Mouse (Mus musculus) heart, embryonic 16.5 days (tissue): ENCODE data around the gene Hrh1. TPM values are rescaled to one million over a fixed set of nuclear protein-coding genes. Genes with fewer than 3 reads are reported as not detected.

ENCODE experiments used
- ATAC-seq: fragments of 200-750 bp; cut with Nextera tagmentation; replicated peaks from 2 replicates; pipeline ENCODE4 v1.8.0; 2017; ENCODE audit warnings: moderate number of reproducible peaks; ENCODE audit not compliant: insufficient read depth, low FRiP score; ENCODE audit errors: extremely low read depth
- H3K27ac ChIP-seq: fragments of 300-500 bp; sonication (generic); 2 replicates; pipeline ENCODE4 v1.5.1; 2014; ENCODE audit warnings: mild to moderate bottlenecking, low read length, control low read depth, moderate library complexity
- H3K27me3 ChIP-seq: fragments of 300-500 bp; sonication (generic); 2 replicates; pipeline ENCODE4 v1.6.1; 2014; ENCODE audit warnings: low read length, mixed read lengths; ENCODE audit not compliant: control insufficient read depth, insufficient read depth
- H3K36me3 ChIP-seq: fragments of 300-500 bp; sonication (generic); 2 replicates; pipeline ENCODE4 v1.6.1; 2014; ENCODE audit not compliant: control insufficient read depth, insufficient read depth
- H3K4me1 ChIP-seq: fragments of 300-500 bp; sonication (generic); 2 replicates; pipeline ENCODE4 v1.6.1; 2014; ENCODE audit warnings: low read length, mixed read lengths; ENCODE audit not compliant: control insufficient read depth, insufficient read depth
- H3K4me2 ChIP-seq: fragments of 300-500 bp; sonication (generic); 2 replicates; pipeline ENCODE4 v1.6.1; 2014; ENCODE audit warnings: low read depth, mild to moderate bottlenecking, control low read depth, low read length
- H3K4me3 ChIP-seq: fragments of 300-500 bp; sonication (generic); 2 replicates; pipeline ENCODE4 v1.5.1; 2014; ENCODE audit warnings: mild to moderate bottlenecking, control low read depth, low read length
- H3K9ac ChIP-seq: fragments of 300-500 bp; sonication (generic); 2 replicates; pipeline ENCODE4 v1.6.1; 2014; ENCODE audit warnings: low read length, control low read depth
- H3K9me3 ChIP-seq: fragments of 300-500 bp; sonication (generic); replicated peaks from 2 replicates; pipeline ENCODE4 v1.6.1; 2016; ENCODE audit warnings: low read length; ENCODE audit not compliant: control insufficient read depth
- WGBS: fragments of 180-500 bp; shearing (Covaris S2); extraction: QIAGEN DNeasy Blood & Tissue Kit; methylation state at CpG from one replicate; pipeline ENCODE4 v1.1.7; 2014; 5-methylcytosine and 5-hydroxymethylcytosine counted together
- polyA plus RNA-seq: library from polyadenylated mRNA; unstranded; fragments of >200 nt; fragmentation: Nextera tagmentation; extraction: Ambion mirVana; gene quantifications from 2 replicates; pipeline ENCODE4 v1.2.1, GENCODE M21; 2015

The Hrh1 gene
- polyA plus RNA-seq, 1 experiment from 2014 or later, result not detected

DNA sequence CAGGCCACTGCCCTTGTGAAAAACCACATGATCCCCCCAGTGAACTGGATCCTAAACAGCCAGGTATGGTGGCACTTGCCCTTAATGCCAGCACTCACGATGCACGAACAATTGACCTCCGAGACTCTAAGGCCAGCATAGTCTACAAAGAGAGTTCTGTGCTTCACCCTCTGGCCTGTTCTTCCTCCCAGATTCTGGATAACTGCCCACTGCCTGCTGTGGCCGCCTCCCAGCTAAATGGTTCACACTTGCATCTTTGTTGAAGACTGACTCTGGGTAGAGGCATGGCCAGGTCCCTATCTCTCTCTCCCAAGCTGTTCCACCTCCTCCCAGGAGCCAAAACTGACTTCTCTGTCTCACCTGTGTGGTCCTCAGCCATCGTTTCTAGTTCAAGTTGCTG, 36.8 kb downstream of the Hrh1 start:
- ATAC-seq, result no peak
- H3K4me3 ChIP-seq, result no peak overlapping the region
- 71% methylated on average over 5 of the region's 5 CpGs for WGBS
- no peak overlapping the region for H3K27ac ChIP-seq
- H3K27me3 ChIP-seq, result no peaks in the 10 kb centered on the region
- no peak overlapping the region for H3K9ac ChIP-seq
- no peaks in the 10 kb centered on the region for H3K4me1 ChIP-seq
- no peak overlapping the region for H3K4me2 ChIP-seq
- no peaks in the 10 kb centered on the region for H3K36me3 ChIP-seq
- peaks cover 4% of the 10 kb centered on the region; the same call in 1 of the 2 replicates for H3K9me3 ChIP-seq

DNA sequence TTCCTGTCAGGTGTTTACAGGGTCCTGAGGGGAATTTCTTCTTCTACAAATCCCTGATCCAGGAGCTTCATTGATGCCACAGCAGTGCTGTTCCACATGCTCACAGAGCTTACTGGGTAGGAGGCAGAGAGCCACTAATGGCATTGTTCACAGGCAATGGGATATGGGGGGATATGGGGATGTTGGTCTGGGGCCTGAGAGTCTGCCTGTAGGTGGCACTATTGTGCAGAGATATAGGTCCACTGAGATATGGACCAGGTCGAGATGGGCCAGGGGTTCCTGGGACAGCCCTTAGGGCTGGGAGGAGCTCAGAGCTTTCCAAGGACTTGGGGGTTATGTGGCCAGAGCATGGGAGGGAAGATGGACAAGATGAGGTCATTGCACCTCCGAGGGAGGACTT, 42.6 kb downstream of the Hrh1 start:
- no peak overlapping the region for H3K4me3 ChIP-seq
- no peak for ATAC-seq
- no peaks in the 10 kb centered on the region for H3K4me1 ChIP-seq
- H3K36me3 ChIP-seq, result no peaks in the 10 kb centered on the region
- no peak overlapping the region for H3K27ac ChIP-seq
- WGBS, result 53% methylated on average over 2 of the region's 2 CpGs
- no peak overlapping the region for H3K4me2 ChIP-seq
- no peak overlapping the region for H3K9ac ChIP-seq
- peaks cover 14% of the 10 kb centered on the region; the same call in 1 of the 2 replicates for H3K9me3 ChIP-seq
- H3K27me3 ChIP-seq, result no peaks in the 10 kb centered on the region

DNA sequence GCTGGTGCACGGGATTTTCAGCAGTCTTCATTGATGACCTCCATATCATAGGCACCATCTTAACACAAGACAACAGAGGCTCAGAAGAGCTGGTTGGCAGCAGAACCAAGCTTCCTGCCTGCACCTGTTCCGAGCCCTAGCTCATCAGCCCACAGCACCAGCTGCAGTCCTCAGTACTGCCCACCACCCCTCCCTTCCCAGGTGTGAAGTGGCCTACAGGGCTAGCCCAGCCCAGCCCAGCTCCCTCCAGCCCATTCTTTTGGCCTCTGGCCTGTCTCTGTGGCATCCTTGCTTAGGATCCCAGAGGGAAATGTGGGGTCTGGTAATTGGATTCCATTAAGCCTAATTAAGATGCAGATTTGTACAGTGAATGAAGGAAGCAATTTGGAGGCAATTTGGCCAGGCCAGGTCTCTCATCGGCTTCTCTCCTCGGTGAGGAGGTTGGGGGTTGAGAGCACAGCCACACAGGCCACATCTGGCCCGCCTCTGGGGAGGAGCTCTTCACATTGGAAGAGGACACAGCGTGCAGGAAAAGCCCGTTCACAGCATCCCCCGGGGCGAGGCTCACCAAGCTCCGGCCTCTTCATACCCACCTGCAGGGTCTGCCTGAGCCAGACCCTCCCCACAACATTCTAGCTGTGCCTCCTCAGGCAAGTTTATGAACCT, 43.2 kb downstream of the Hrh1 start:
- Histone ChIP-seq H3K4me1 (no peaks in the 10 kb centered on the region), H3K27me3 (no peaks in the 10 kb centered on the region), H3K4me2 (no peak overlapping the region), H3K27ac (no peak overlapping the region), H3K36me3 (no peaks in the 10 kb centered on the region), H3K9me3 (peaks cover 14% of the 10 kb centered on the region; the same call in 1 of the 2 replicates), H3K4me3 (no peak overlapping the region), H3K9ac (no peak overlapping the region)
- no peak for ATAC-seq
- WGBS, result 57% methylated on average over 10 of the region's 10 CpGs

- Histone ChIP-seq H3K4me2 (no peak overlapping the region), H3K9me3 (peaks cover 11% of the 10 kb centered on the region; the same call in 1 of the 2 replicates), H3K9ac (no peak overlapping the region), H3K4me3 (no peak overlapping the region), H3K4me1 (no peaks in the 10 kb centered on the region), H3K27ac (no peak overlapping the region), H3K36me3 (no peaks in the 10 kb centered on the region), H3K27me3 (no peaks in the 10 kb centered on the region)
- ATAC-seq, result no peak
- 52% methylated on average over 1 of the region's 1 CpGs for WGBS
Observed at GRCm38 (mm10) chr6:114444247-114444844, 46.6 kb downstream of the Hrh1 start.

DNA sequence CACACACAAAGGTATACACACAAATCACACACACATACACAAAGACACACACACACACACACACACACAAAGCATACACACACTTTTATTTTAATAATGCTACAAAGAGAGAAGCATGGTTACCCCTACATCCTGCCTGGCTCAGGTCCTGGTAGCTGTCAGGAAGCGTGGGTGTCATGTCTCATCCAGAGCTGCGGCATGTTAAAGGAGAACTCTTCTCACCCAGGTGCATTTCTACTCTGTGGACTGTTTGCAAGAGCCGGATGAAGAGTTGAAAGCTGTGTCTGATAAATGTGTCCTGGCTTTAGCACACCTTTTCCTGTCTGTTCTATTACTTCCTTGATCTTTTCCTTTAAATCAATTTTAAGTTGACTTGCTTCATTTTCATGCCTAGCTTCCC, 47.2 kb downstream of the Hrh1 start:
- H3K9ac ChIP-seq, result no peak overlapping the region
- H3K27me3 ChIP-seq, result no peaks in the 10 kb centered on the region
- H3K27ac ChIP-seq, result no peak overlapping the region
- H3K4me2 ChIP-seq, result no peak overlapping the region
- 48% methylated on average over 3 of the region's 3 CpGs for WGBS
- no peak for ATAC-seq
- H3K4me1 ChIP-seq, result no peaks in the 10 kb centered on the region
- no peaks in the 10 kb centered on the region for H3K36me3 ChIP-seq
- H3K4me3 ChIP-seq, result no peak overlapping the region
- peaks cover 5% of the 10 kb centered on the region; the same call in 1 of the 2 replicates for H3K9me3 ChIP-seq

DNA sequence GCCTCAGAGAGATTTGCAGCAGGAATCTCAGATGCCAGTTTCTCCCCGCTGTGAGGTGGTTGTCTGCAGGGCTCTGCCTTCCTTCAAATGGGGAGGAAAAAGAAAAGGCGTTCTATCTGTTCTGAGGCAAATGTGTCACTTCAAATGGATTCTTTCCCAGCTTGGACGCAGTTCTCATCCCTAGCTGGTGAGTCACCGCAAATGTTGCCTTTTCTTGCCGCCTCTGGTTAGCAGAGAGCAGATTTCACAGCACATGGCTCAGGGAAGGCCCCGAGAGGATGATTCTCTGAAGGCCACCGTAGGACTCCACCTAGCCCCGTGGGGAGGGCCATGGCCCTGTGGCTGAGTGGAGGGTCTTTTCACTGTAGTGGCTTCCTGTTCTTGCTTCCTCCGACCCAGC, 51.2 kb downstream of the Hrh1 start:
- no peaks in the 10 kb centered on the region for H3K9me3 ChIP-seq
- H3K27ac ChIP-seq, result no peak overlapping the region
- 56% methylated on average over 9 of the region's 9 CpGs for WGBS
- H3K4me1 ChIP-seq, result no peaks in the 10 kb centered on the region
- no peaks in the 10 kb centered on the region for H3K36me3 ChIP-seq
- ATAC-seq, result no peak
- no peak overlapping the region for H3K4me2 ChIP-seq
- no peaks in the 10 kb centered on the region for H3K27me3 ChIP-seq
- H3K9ac ChIP-seq, result no peak overlapping the region
- H3K4me3 ChIP-seq, result no peak overlapping the region

DNA sequence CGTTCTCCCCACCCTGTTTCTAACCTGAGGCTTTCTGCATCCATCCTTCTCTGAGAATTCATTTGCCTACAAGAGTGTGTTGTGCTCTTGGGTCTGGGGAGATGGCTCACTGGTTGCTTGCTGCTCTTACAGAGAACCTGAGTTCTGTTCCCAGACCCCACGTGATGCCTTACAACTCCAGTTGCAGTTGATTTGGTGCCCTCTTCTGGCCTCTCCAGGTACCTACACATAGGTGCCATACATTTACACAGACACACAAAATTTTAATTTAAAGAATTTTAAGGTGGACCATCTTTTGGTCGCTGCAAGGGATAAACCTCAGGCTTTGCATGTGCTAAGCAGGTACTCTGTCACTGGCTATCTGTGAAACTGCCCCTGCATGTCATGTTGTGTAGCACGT, 57.5 kb downstream of the Hrh1 start:
- no peak for ATAC-seq
- Histone ChIP-seq H3K4me1 (no peaks in the 10 kb centered on the region), H3K9me3 (peaks cover 3% of the 10 kb centered on the region; the same call in 1 of the 2 replicates), H3K4me2 (no peak overlapping the region), H3K27me3 (no peaks in the 10 kb centered on the region), H3K4me3 (no peak overlapping the region), H3K27ac (no peak overlapping the region), H3K9ac (no peak overlapping the region), H3K36me3 (no peaks in the 10 kb centered on the region)
- WGBS, result 87% methylated on average over 4 of the region's 4 CpGs

DNA sequence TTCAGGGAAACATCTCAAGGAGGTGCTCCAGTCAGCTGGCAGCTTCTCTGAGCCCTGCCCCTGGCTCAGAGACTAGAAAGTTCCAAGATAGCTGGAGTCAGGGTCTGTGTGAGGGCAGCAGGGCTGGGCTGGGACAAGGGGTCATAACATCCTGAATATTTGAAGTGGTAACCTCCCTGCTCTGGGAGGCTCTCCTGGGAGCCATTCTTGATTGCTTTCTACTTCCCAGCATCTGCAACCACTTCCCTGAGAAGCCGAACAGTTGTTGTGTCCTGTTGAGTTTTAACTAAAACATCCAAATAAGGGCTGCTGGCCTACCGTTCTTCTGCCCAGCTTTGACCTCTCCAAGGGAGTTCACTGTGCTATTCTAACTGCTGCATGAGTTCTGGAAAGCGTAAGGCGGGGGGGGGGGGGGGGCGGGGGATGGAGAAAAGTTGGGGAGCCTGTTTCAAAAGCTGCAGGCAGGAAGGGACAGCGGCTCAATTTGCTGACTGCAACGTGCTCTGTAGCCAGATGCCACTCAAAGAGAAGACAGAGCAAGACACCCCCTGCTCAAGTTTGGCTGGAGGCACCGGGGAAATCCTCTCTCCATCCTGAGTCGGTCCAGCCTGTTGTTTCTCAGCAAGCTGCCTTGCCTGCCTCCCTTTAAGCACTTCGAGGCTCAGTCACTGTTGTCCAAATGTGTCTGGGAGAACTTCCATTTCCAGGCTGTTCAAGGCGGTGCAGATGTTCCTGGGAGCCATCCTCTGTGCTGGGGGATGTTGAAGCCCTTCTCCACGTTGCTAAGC, 58.7 kb downstream of the Hrh1 start:
- H3K9me3 ChIP-seq, result peaks cover 3% of the 10 kb centered on the region; the same call in 1 of the 2 replicates
- H3K27me3 ChIP-seq, result no peaks in the 10 kb centered on the region
- no peaks in the 10 kb centered on the region for H3K4me1 ChIP-seq
- H3K4me2 ChIP-seq, result no peak overlapping the region
- H3K9ac ChIP-seq, result no peak overlapping the region
- H3K27ac ChIP-seq, result no peak overlapping the region
- H3K36me3 ChIP-seq, result no peaks in the 10 kb centered on the region
- whole genome bisulfite sequencing, result 48% methylated on average over 12 of the region's 12 CpGs
- no peak overlapping the region for H3K4me3 ChIP-seq
- no peak for ATAC-seq

DNA sequence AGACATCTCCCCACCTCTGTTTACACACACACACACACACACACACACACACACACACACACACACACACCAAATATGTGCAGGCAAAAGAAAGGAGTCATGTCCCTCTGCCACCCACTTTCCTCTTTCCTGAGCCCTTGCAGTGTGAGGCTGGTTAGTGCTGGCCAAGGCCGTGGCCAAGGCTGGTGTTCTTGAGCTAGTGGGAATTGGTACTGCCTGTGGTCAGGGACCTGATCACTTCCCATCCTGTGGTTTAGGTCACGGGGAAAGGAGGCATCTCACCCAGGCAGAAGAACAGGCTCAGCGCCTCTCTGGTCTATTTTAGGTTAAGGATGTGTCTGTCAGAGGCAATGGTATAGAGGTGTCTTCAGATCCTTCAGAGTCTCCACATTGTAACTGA, 59.6 kb downstream of the Hrh1 start:
- Histone ChIP-seq H3K9me3 (peaks cover 3% of the 10 kb centered on the region; the same call in 1 of the 2 replicates), H3K27ac (no peak overlapping the region), H3K4me2 (no peak overlapping the region), H3K9ac (no peak overlapping the region), H3K36me3 (no peaks in the 10 kb centered on the region), H3K4me3 (no peak overlapping the region), H3K27me3 (no peaks in the 10 kb centered on the region), H3K4me1 (no peaks in the 10 kb centered on the region)
- 69% methylated on average over 3 of the region's 3 CpGs for WGBS
- no peak for ATAC-seq
